Mouse (Mus musculus) thymus, postnatal 10 days (tissue): ENCODE data around the gene Mex3a.

Experiments used
- DNase-seq, 2 experiments: peaks; one replicate each; pipeline ENCODE4 v3.0.0; 2021; ENCODE audit warnings: low spot score in 2 of 2

Gene Mex3a

DNA sequence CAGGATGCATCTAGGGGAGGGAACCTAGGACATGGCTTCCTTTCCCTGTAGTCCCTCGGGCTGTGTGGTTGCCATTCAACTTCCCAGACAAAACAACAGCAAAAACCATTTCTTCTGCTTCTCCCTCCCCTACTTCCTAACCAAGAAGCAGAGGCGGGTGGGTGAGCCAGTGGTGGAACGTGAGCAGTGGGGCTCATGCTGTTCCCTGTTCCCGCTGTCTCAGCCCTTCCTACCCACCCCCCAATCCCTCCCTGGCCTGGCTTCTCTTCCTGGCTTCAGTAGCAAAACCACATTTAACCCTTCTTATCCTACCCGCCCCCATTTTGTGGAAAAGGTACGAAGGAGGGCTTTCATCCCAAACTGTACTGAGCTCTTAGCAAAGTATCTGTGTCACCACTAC is 27.1 kb upstream of the Mex3a start:
- no peak for DNase-seq

DNA sequence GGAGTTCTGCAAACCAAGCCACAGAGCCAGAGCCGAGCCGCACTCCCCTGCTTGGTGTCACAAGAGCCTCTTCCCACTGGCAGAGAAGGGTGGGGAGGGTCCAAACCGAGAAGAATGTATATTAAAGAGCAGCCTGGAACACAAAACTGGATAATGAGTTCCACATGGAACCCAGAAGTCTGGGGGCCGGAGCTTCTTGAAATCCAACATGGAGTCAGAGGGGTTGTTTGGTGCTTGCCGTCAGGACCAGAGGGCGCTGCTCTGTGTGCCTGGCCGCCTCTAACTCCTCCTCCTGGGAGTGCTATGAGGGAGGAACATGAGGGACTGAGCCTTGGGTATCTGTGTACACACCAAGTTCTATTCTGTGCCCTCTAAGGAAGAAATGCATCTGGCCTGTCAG is 26.4 kb upstream of the Mex3a start:
- no peak for DNase-seq

DNA sequence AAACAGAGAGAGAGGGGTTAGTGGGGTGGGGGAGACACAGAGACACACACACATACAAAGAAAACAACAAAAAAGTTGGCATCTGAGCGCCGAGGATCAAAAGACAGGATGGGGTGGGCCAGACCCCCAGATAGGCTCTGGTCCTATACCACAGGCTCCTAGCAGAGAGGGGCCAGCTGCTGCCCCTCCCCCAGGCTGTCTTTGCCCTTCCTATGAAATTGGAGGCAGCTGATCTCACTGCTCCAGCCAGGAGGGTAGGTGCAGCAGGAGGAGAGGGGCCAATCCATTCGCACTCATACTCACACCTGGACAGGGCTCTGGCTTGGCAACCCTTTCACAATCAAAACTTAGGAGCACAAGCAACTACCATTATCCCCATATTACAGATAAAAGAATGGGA is 22.9 kb upstream of the Mex3a start:
- no peak for DNase-seq

- peak; percentile 90 to 93 for DNase-seq
These were observed 22.3 kb upstream of the Mex3a start, which contains the start of gene Lmna for GRCm38 (mm10) chr3:88509692-88510420. TSS of gene Lmna (minus strand) at chr3:88509956.

DNA sequence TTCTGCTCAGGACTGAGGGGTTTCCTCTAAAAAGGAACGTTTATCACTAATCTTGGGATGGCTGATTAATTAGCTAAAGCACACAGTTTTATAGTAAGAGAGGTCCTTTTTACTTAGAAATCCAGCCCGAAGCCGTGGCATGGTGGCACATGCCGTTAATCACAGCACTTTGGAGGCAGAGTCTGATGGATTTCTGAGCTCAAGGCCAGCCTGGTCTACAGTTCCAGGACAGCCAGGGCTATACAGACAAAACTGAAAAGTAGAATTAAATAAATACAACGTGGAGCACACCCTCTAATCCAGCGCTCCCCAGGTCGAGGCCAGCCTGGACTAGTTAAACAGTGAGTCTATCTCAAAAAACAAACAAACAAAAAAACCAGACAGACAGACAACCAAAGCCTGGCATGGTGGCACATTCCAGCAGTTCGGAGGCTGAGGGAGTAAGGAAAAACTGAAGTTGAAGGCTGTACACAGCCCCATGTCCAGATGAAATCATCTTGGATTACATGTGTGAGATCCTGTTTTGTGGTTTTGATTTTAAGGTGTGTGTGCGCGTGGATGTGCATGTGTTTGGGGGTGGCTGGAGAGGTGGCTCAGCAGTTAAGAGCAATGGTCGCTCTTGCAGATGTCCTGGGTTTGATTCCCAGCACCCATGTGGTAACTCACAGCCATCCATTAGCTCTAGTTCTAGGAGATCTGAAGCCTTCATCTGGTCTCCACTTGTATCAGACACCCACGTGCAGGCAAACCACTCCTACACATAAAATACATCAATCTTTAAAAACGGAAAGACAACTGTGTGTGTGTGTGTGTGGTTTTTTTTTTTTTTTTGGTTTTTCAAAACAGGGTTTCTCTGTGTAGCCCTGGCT is 21.5 kb upstream of the Mex3a start:
- DNase-seq, result no peak

- DNase-seq, result no peak
These were observed 20.6 kb upstream of the Mex3a start for GRCm38 (mm10) chr3:88511559-88511958.

GRCm38 (mm10) chr3:88512141-88512895 is 19.9 kb upstream of the Mex3a start:
- no peak for DNase-seq

DNA sequence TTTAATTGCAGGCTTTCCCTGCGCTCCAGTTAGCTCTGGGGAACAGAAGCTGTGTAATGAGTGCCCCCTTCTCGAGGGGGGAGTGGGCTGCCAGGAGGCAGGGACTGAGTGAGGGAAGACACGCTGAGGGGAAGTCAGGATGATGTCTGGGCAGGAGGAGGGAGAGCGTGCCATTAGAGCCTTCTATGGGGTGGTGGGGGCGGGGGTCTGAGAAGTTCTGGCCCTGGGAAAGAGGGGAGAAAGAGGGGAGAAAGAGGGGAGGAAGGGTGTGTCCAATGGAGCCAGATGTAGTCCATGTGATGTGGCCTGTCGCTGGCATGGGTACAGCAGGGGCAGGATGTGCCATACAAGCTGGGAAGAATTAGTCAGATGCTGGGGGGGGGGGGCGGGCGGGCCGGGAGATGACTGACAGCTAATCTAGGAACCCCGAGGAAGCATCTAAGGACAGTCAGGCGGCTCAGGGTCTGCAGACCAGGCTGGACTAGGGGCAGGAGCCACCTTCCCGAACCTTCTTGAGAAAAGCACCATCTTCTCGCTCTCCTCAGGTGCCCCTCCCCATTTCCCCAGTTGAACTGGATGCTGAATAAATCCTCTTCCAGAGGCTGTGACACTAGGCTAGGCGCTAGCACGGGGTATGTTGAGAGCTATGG is 19.2 kb upstream of the Mex3a start:
- no peak for DNase-seq

DNA sequence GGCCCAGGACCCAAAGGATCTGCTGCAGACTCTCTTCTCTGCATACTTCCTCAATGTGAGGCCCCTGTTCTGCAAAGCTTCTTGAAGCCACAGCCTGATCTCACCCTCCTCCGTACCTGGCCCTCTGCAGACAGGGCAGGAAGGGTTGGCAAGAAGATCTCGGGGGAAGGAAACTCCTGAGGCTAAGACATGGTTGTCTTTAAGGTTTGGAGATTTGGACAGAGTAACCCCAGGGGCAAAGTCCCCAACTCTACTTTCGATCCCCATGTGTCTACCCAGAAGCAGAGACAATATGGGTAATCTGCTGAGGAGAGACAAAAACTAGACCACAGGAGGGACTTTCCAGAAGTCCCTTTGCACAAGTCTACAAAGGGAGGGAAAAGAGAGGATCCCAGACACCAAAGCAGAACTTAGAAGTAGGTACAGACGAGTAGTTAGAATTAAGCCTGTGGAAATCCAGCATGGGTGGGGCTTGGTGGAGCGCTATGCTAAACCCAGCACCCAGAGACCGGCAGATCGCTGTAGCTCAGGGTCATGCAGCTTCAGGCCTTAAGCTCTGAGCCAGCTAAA is 18.6 kb upstream of the Mex3a start:
- DNase-seq, result no peak

GRCm38 (mm10) chr3:88514231-88515094 is 17.7 kb upstream of the Mex3a start:
- no peak for DNase-seq

- no peak for DNase-seq
These were observed 17.2 kb upstream of the Mex3a start for GRCm38 (mm10) chr3:88515095-88515386.

GRCm38 (mm10) chr3:88516407-88516806 is 15.8 kb upstream of the Mex3a start:
- no peak for DNase-seq

GRCm38 (mm10) chr3:88518411-88518810 is 13.8 kb upstream of the Mex3a start:
- no peak for DNase-seq

GRCm38 (mm10) chr3:88520078-88520477 is 12.1 kb upstream of the Mex3a start:
- DNase-seq, result no peak

- no peak for DNase-seq
These were observed 11.0 kb upstream of the Mex3a start for GRCm38 (mm10) chr3:88521156-88521555.

GRCm38 (mm10) chr3:88521803-88522331 is 10.3 kb upstream of the Mex3a start:
- peak in 1 of 2 experiments; percentile 79 for DNase-seq

DNA sequence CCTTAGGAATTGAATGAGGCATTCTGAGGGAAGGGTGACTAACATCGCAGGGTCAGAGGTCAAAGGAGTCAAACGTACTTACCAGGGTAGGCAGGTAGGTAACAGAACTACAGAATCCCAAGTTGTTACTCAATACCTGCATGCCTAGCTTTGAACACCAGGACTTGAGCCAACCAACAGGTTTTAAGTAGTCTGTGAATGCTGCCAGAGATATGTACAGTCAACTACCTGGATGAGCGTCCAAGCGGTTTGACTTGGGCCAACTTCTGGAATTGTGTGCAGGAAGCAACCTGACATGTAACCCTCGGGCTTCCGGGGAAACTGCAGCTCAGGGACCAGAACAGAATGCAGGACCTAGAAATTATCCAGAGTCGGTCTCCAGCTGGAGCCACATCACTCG is 9.2 kb upstream of the Mex3a start:
- no peak for DNase-seq

DNA sequence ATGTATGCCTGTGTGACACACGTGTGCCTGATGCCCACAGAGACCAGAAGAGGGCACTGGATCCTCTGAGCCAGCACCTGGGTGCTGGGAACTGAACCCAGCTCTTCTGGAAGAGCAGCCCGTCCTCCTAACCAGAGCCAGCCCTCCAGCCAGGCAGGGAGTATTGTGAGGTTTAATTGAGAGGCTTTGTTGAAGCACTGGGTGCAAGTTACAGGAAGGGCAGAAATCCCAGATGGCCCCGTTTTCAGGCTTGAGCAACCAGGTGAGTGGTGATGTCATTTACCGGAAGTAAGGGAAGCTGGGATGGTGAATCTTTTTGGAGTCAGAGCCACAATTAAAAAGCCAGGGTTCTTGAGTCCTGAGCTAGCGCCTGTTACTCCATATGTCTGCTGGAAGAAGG is 7.2 kb upstream of the Mex3a start:
- no peak for DNase-seq

- DNase-seq, result peak; percentile 57 to 78
These were observed 5.8 kb upstream of the Mex3a start for GRCm38 (mm10) chr3:88526157-88527131.
